Mouse (Mus musculus): ENCODE data around the gene Rab3c.

GRCm38 (mm10) chr13:110138644-110139043 lies 142.2 kb downstream of the Rab3c start:
- TF ChIP-seq CTCF (IDR thresholded peaks at IDR 0.05) (no peak), POLR2A (IDR thresholded peaks at IDR 0.05; ENCODE audit: insufficient read depth, low read depth, low read length) (no peak), EP300 (IDR thresholded peaks at IDR 0.05; ENCODE audit: insufficient read depth, low read depth, low read length) (no peak)

All from heart, adult 2 months (tissue).